Mouse (Mus musculus): ENCODE measurements around the gene Oscar. TPM values are rescaled to one million over a fixed set of nuclear protein-coding genes. Genes with fewer than 3 reads are reported as not detected.
"Not testable (repeated sequence)": the region's sequence is repeated elsewhere in the genome, so short reads cannot be mapped to it uniquely, and the experiment has no call there.

The Oscar gene
- total RNA-seq, 4 experiments from 2014 or later: 0.14 to 0.16 (median 0.15) TPM

GRCm38 (mm10) chr7:3610437-3610836 lies 5.5 kb downstream of the Oscar start:
- DNase-seq (ENCODE audit: low spot score): no peak

GRCm38 (mm10) chr7:3609082-3609481 lies 6.9 kb downstream of the Oscar start:
- DNase-seq (ENCODE audit: low spot score): peak; percentile 55

GRCm38 (mm10) chr7:3608668-3609067 lies 7.3 kb downstream of the Oscar start:
- no peak for DNase-seq (ENCODE audit: low spot score)

GRCm38 (mm10) chr7:3607391-3607790 lies 8.6 kb downstream of the Oscar start:
- DNase-seq (ENCODE audit: low spot score): no peak

- DNase-seq (ENCODE audit: low spot score): no peak
Measured at GRCm38 (mm10) chr7:3606798-3607197, 9.2 kb downstream of the Oscar start.

GRCm38 (mm10) chr7:3601119-3601518 lies 14.8 kb downstream of the Oscar start:
- peak; percentile 71 for DNase-seq (ENCODE audit: low spot score)

- not testable (repeated sequence) for DNase-seq (ENCODE audit: low spot score)
Measured at GRCm38 (mm10) chr7:3597755-3598154, 18.2 kb downstream of the Oscar start.

GRCm38 (mm10) chr7:3595146-3595545 lies 20.8 kb downstream of the Oscar start:
- DNase-seq (ENCODE audit: low spot score): no peak

GRCm38 (mm10) chr7:3594686-3595085 lies 21.3 kb downstream of the Oscar start:
- DNase-seq (ENCODE audit: low spot score): no peak

- DNase-seq (ENCODE audit: low spot score): no peak
Measured at GRCm38 (mm10) chr7:3593855-3594254, 22.1 kb downstream of the Oscar start.

GRCm38 (mm10) chr7:3591534-3591933 lies 24.4 kb downstream of the Oscar start:
- DNase-seq (ENCODE audit: low spot score): no peak

GRCm38 (mm10) chr7:3590550-3590949 lies 25.4 kb downstream of the Oscar start:
- DNase-seq (ENCODE audit: low spot score): no peak

GRCm38 (mm10) chr7:3587292-3587691 lies 28.7 kb downstream of the Oscar start:
- DNase-seq (ENCODE audit: low spot score): no peak

GRCm38 (mm10) chr7:3586255-3586654 lies 29.7 kb downstream of the Oscar start:
- DNase-seq (ENCODE audit: low spot score): no peak

- no peak for DNase-seq (ENCODE audit: low spot score)
Measured at GRCm38 (mm10) chr7:3585763-3586162, 30.2 kb downstream of the Oscar start.

- no peak for DNase-seq (ENCODE audit: low spot score)
Measured at GRCm38 (mm10) chr7:3580029-3580428, 35.9 kb downstream of the Oscar start.

- DNase-seq (ENCODE audit: low spot score): no peak
Measured at GRCm38 (mm10) chr7:3578952-3579546, 36.9 kb downstream of the Oscar start.

GRCm38 (mm10) chr7:3578196-3578595 lies 37.8 kb downstream of the Oscar start:
- no peak for DNase-seq (ENCODE audit: low spot score)

- no peak for DNase-seq (ENCODE audit: low spot score)
Measured at GRCm38 (mm10) chr7:3576354-3577124, 39.4 kb downstream of the Oscar start.

- no peak for DNase-seq (ENCODE audit: low spot score)
Measured at GRCm38 (mm10) chr7:3574216-3574615, 41.7 kb downstream of the Oscar start.

GRCm38 (mm10) chr7:3571847-3572246 lies 44.1 kb downstream of the Oscar start:
- DNase-seq (ENCODE audit: low spot score): no peak

- DNase-seq (ENCODE audit: low spot score): not testable (repeated sequence)
Measured at GRCm38 (mm10) chr7:3570580-3570979, 45.4 kb downstream of the Oscar start.

GRCm38 (mm10) chr7:3569725-3570124 lies 46.2 kb downstream of the Oscar start:
- no peak for DNase-seq (ENCODE audit: low spot score)

All from heart, adult 8-10 months (tissue).